Mouse (Mus musculus) c-Kit-positive CD71-positive TER-119-positive erythroid progenitor cells, embryonic 14.5 days (primary cell): ENCODE measurements around the gene Exoc4.

ENCODE experiments used
- DNase-seq: peaks from one replicate; pipeline ENCODE4 v3.0.0-alpha.2; 2013; ENCODE audit warnings: low spot score

The Exoc4 gene

DNA sequence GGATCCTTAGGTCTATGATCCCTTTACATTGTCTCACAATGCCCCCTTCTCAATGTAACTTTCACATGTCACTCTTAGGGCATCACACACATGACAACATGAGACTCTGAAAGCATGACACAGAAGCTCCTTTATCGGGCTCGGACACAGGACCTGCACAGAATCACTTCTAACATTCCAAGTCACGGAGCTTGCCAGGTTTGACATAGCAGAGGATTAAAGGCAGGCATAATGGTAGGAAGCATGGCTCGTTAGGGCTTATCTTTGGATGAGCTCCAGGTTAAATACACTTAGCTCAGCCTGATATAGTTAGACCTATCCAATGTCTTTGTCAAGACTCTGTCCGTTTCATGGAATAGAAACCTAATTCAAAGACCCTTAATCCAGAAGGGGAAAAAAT, 690.3 kb downstream of the Exoc4 start:
- DNase-seq = no peak

DNA sequence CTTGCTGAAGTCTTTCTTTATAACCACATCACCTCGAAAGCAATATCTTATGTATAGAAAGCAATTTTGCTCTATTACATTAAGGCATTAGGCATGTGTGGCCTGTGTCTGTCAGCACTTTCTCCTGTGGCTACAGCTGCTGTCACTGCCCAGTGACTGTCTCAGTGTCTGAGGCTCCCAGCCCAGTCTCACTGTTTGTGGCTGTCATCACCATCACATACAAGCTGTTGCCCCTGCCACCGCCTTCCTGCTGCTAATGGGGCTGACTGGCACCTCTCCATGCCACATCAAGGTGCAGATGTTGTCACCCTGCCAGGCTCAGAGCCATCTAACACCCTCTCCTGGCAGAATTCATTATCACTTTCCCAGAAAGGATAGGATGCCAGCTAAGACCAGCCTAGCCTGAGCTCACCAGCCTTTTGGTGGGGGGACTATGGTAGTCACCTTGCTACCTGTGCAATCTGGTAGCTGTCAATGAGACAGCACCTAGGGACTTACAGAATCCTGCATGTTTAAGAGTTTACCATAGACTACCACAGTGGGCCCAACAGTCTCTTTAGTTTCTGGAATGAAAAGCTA, 698.1 kb downstream of the Exoc4 start:
- no peak for DNase-seq

DNA sequence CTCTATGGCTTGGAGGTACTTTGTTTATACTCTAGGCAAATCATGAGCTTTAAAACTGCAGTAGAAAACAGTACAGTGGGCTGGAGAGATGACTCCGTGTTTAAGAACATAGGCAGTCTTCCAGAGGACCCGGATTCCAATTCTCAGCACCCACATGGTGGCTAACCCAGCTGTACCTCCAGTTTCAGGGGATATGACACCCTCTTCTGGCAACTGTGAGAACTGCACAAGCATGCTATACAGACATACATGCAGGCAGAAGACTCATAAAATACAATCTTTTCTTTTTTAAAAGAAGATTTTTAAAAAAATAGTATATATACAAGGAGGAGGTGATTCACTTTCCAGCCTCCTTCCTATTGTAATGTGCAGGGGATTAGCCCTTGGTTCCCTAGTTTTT, 701.2 kb downstream of the Exoc4 start:
- DNase-seq = no peak

DNA sequence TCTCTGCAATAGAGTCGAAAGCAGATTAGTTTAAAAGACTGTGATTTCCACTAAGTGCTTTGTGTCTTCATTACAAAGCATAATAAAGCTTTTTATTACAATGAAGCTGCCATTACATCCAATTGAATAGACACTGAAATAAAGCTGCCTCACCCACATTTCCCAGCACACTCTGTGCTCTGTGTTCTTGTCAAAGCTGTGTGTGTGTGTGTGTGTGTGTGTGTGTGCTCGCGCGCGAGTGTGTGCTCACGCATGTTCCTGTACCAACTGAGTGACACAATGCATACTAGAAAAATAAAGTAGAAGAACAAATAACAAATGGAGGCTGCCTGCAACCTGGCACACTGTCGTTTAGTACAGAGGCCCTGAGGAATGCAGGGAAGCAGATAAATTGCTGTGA, 706.6 kb downstream of the Exoc4 start:
- DNase-seq = no peak

DNA sequence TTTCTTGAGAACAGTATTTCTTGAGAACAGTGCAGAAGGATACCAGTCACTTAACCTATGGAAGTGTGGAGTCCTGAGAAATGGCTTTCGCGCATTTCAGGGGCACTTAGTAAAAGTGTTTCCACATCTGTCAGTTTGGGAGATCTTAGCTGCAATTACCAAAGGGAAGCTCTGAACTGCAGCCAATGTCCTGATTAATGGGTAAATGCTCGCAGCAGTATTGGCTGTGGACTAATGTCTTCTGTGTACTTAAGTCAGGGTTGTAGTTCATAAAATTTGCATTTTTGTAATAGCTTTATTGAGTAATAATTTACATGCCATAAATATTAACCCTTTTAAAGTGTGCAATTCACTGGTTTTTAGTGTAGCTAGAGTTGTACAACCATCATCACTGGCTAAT, 709.4 kb downstream of the Exoc4 start:
- DNase-seq = no peak

DNA sequence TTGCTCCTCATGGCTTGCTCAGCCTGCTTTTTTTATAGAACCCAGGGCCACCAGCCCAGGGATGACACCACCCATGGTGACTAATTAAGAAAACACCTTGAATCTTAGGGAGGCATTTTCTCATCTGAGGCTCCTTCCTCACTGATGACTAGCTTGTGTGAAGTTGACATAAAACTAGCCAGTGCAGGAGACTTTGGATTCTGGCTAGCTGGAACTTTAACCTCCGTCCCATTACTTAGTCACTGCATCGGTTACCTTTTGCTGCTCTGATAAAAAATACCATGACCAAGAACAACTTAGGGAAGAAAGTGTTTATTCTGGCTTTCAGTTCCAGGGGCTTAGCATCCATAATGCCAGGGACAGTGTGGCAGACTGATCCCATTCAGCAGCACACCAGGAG, 711.9 kb downstream of the Exoc4 start:
- DNase-seq = no peak

DNA sequence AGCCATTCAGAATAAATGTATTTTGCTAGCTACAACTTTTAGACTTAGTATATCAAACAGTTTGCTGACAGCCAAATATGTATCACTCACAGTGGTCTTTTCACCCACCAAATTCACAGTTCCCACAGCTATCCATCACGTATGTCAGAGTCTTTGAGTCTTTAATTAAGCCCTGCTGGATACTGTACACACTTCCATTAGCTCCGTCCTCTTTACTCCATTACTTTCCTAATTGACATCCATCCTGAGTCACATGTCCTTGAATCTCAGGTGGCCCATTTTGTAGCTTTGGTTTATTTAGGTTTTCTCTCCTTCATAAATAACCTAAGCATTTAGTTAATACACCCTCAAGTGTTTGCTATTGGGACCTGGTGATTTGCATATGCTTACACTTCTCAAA, 714.2 kb downstream of the Exoc4 start:
- DNase-seq = no peak

DNA sequence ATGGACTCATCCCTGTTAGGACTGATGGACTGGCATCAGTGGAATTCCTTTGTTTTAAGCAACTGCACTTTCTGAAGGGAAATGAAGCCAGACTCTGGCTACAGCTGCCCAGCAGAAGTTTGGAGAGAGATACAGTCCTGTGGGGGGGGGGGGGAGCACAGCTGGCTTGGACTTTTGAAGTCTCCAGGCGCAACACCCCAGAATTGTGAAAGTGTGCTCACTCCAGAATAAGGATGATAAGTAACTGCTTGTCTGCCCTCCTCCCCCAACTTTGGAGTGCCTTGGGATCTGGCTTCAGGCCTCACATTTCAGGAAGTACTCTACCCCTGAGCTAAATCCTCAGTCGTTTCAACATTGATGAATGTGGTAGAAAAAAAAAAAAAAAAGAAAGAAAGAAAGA, 716.7 kb downstream of the Exoc4 start:
- DNase-seq = no peak

DNA sequence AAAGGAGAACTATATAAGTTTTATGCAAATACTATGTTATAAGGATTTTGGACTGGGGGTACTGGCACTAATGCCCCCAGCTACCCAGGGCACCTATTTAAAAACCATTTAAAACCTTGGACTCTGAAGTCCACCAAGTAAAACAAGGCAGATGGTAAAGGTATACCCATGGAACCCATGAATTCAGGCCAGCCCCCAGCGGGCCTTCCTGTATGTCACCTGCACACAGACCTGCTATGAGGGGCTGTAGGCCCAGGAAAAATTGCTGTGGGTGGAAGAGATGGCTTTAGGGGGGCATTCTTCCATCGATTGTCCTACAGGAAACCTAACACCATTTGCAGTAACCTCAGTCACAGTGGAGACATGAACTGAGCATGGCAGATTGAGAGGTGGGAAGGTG, 719.9 kb downstream of the Exoc4 start:
- DNase-seq = no peak

DNA sequence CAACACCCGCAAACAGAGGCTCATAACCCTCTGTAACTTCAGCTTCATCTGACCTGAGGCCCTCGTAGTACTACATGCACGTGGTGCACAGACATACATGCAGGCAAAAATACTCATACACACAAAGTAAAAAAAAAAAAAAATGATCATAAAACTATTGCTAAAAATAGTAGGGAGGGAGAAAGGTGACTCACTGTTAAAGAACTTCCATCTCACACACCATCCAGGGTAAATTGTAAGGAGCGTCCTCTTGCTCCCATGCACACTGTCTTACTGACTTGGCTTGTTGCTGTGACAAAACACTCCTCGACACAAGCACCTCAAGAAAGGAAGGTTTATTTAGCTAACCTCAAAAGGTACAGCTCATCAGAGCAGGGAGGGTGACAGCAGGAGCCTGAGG, 723.9 kb downstream of the Exoc4 start:
- DNase-seq = no peak

DNA sequence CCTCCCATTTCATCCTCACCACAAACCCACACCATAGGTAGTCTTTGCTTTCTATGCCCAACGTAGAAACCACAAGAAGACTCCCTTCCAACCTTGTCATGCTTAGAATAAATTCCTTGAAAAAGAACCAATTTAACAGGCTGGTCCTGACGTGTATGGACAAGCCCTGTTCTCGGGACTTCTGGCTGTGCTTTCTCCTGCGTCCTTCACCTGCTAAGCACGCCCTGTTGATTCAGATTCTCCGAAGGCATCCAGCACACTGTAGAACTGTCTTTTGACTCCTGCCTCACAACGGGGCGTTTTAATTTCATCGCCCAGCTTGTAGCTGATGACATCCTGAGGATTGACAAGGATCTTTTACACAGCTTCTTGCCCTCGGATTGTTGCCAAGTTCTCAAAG, 727.7 kb downstream of the Exoc4 start:
- no peak for DNase-seq

DNA sequence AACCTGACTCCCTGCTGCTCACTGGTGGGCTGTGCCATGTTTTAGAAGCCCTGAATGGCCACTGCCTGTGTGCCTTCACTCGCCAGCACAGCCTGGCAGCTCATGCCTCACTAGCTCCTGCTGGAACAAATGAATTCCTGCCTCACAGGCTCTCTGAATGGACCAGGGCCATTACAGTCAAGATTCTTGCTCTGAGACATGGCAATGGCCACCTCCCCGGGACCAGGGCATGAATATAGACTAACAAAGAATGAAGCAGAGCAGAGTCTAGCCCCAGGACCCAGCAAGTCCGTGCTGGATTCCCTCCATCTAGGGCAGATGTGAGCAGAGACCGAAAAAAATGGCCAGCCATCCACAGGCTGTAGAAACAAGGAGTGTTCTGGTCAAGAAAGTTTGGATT, 728.6 kb downstream of the Exoc4 start:
- DNase-seq = no peak

DNA sequence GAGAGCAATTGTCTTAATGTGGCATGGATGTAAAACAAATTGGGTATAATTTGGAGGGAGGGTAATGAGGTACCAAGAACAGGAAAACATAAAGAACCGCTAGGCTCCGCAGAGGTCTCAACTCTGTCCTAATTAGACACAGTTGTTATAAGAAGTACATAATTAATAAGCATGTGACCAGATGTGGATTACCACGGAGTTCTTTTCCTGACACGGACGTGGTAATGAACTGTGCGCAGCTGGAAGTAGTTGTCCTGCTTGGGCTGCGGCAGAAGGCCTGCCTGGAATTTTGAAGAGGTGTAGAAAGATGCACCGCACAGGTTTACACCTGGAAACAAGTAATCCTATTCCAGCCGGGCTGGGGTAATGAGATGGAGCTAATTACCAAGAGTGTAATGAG, 729.0 kb downstream of the Exoc4 start:
- no peak for DNase-seq

DNA sequence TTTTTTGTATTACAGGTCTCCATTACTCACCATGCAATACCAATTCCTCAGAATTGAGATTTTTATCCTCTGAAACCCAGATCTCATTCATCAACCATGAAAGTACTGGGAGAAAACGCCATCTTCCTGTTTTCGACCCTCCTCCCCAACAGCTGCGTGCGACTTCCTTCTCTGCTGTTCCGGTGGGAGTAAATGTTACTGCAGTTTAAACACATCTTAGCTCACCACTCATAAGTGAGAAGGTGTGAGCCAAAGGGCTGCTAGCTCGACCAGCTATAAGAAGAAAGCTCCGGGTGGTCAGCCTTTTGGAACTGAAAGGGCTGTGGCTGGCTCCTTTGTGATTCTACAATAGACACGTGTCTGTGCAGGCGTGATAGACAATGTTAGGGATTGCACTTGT, 733.8 kb downstream of the Exoc4 start:
- no peak for DNase-seq

DNA sequence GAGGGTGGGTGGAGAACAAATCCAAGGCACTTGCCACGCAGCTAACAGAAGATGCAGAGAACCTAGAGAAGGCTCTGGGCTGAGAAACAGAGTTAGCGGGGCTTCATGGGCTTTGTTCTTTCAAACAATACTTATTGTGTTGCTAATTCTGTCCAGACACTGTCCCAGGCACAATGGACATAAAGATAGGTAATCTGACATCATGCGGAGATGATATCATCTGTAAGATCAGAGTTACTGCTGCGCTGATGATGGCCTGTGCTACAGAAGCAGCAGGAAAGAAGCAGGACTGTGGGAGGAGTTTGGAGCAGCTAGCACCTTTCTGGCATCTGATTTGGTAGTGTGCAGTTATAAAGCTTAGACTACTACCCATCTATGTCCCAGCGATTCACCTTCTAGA, 738.2 kb downstream of the Exoc4 start:
- DNase-seq = no peak

DNA sequence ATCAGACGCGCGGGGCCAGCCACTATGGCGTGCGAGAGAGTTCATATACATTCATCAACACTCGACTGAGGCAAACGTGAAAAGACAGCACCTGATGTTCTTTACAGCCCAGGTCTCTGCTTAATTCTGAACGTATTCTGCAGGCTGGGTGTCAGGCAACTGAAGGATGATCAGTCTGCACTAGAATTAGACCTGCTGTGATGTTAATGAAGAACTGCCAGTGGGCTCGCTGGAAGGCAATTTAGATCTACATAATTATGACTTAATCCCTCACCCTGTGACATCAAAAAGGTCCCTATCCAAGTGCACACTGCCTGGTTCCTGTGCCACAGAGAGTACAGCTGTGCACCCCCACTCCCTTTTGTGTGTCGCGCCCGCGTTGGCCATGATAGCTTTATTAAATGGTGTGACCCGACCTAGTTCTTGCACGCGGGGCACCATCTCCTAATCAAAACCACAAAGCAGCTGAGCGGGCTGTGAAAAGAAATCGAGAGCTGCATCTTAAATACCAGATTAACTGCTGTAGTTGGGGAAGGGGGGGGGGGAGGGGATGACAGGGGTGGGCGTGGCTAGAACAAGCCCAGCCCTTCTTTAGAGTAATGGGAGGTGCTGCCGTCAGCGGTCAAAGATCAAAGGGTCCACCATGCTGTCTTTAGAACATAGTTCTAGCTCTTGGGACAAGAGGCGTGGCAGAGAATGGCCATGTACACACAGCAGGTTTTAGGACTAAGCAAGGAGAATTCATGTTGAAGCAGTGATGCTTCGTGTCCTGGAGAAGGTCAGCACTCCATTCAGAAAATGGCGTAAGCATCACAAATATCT, 743.5 kb downstream of the Exoc4 start:
- no peak for DNase-seq

DNA sequence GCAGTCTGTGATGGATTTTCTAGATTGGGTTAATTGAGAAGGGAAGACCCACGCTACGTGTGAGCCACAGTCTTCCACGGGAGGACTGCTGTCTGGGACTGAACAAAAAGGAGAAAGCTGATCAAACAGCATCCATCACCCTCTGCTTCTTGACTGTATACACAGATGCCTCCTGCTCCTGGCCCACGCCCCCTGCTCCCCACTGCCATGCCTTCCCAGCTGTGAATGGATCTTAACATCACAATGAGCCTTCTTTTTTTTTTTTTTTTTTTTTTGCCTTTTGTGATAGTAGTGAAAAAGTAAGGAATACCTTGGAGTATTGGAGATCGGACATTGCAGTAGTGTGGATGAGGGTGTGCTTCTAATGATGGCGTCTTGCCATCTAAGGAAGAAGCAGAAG, 745.0 kb downstream of the Exoc4 start:
- DNase-seq = no peak

DNA sequence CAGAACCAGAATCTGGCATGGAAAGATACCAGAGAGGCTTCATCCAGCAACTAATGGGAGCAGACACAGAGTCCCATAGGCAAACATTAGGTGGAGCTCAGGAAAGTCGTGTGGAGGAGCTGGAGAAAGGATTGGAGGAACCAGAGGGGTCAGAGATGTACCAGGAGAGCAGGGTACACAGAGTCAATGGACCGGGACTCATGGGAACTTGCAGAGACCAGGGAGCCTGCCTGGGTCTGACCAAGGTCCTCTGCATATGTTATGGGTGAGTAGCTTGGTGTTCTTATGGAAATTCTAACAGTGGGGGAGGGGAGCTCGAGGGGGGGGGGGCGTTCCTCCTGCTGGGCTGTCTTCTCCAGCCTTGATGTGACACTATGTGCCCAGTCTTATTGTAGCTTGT, 749.7 kb downstream of the Exoc4 start:
- no peak for DNase-seq

DNA sequence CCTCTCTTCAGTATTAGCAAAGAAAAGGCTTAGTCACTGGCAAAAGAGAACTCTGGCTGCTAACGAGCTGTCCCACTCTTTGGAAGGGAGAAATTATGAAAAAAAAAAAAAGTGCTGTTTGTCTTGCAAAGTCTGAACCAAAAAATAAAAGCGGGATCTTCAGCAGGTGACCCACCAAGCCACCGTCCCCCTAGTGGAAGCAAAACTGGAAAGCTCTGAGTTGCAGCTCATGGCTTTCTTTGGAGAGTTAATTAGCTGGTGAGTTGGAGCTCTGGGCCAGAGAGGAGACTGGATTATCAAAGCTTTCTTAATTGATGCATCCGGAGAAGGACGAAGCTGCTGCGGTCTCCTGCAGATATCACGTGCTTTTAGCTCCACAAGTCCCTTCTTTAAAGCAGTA, 750.6 kb downstream of the Exoc4 start:
- no peak for DNase-seq

DNA sequence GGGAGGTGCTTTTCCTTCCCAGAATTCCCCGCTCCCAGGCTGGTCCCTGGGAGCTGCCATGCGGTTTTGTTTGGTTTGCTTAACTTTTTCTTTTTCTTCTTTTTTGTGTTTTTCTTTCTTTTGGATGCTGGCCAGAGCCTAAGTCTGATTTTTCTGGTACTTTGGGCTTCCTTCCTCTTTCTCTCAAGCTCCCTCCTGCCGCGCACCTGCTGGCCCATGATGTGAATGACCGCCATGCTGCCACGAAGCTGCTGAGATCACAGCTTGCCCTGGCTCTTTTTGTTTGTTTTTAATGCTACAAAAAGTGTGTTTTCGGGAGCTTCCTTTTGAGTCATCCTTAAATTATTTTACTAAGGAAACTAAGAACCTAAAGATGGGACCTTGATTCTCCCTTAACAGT, 751.8 kb downstream of the Exoc4 start:
- DNase-seq = no peak

DNA sequence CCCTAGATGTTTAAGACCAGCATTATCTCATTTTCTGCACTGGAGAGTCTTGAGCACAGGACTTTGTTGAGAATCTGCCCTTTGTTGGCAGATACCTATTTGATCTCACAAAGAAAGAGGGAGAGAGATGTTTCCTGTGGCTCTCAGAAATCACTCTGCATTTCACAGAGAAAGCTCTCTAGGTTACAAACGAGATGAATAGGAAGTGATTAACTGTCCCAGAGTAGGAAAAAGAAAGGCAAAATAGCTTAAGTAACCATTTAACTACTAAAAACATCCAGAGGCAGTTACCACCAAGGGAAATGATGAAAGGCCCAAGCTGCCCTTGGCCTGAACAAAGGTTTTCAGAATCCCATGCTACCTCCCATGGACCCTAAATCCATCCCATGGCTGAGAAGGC, 754.1 kb downstream of the Exoc4 start:
- no peak for DNase-seq

DNA sequence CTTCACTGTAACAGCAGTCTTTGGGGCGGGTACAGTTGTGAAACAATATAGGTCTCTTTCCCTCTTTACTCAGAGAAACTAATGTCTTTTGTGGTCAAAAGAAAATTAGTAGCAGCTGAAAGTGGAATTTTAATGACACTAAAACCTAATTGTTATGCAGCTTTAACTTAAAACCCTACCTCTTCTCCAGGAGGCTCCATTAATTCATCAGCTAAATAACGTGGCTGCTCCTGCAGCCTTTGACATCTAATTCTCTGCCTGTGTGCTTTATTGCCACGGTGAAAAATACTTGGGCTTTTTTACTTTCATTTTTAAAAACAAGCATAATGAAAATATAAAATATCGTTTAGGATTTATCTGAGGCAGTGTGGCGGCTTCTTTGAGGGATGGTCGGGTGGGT, 764.6 kb downstream of the Exoc4 start:
- DNase-seq = no peak
